ENCODE assay signal across 12 mouse cellular contexts in genomic region chr10:31257611-31258010, GRCm38 (mm10).
"Had no signal": no experiment of that assay in that cellular context is flagged by ENCODE, and none has a peak within 500 bp of the region (broad histone marks: within the 10 kb centered on the region; RNA-seq: fewer than 3 reads in every experiment).

No protein-coding gene starts in this region.

- H3K9ac ChIP-seq: limb, embryonic 13.5 days; liver, embryonic 14.5 days; midbrain, embryonic 12.5 days; neural tube, embryonic 13.5 days had no signal

- H3K4me1 ChIP-seq: limb, embryonic 13.5 days; midbrain, embryonic 12.5 days had no signal

- H3K9me3 ChIP-seq: limb, embryonic 13.5 days; midbrain, embryonic 12.5 days; neural tube, embryonic 13.5 days had no signal

- DNase-seq: kidney, adult 9 months; kidney, postnatal 10 days; left cerebral cortex, postnatal 4 days; lung, adult 18-20 months; right cerebral cortex, postnatal 25 days; thymus, adult 2 months; thymus, postnatal 36 days had no signal

- H3K27me3 ChIP-seq: limb, embryonic 13.5 days; midbrain, embryonic 12.5 days; neural tube, embryonic 13.5 days had no signal

- H3K4me3 ChIP-seq: limb, embryonic 13.5 days; midbrain, embryonic 12.5 days; neural tube, embryonic 13.5 days had no signal

- ATAC-seq: midbrain, embryonic 16.5 days had no signal

- H3K27ac ChIP-seq: limb, embryonic 13.5 days; liver, embryonic 14.5 days; midbrain, embryonic 12.5 days; neural tube, embryonic 13.5 days had no signal

- H3K36me3 ChIP-seq: limb, embryonic 13.5 days; midbrain, embryonic 12.5 days; neural tube, embryonic 13.5 days had no signal

- H3K4me2 ChIP-seq: limb, embryonic 13.5 days; midbrain, embryonic 12.5 days; neural tube, embryonic 13.5 days had no signal
